Mouse (Mus musculus) kidney, adult 8-10 months (tissue): ENCODE measurements around the gene Chst15.
A peak's percentile ranks its signal among the peaks of the same experiment; 100 is the strongest.

ENCODE experiments used
- DNase-seq, 2 experiments: peaks; one replicate each; pipeline ENCODE4 v3.0.0; 2022

Gene Chst15

DNA sequence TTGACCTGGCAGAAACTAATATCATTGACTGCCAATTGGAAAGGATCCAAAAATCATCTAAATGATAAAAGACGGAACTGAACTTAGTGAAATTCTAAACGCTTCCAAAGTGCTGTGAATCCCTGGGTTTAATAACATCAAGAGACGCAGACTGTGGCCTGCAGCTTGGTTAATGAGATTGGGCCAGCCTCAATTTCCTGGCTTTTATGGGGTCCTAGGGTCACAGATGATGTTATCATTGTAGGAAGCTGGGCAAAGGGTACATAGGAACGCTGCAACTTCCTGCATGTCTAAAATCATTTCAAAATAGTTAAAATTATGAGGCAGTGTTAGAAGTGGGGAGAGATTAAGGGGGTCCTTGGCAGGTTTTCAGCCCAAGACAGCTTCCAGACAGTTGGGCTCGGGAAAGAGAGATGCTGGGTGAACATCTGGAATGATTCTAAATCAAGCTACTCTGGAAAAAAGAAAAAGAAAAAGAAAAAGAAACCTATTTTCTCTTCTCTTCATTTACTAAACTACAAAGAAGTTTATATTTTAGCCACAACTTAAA, 17.3 kb downstream of the Chst15 start:
- peak in 1 of 2 experiments; percentile 43 for DNase-seq

- DNase-seq = no peak
Measured at GRCm38 (mm10) chr7:132298412-132298990, 18.5 kb downstream of the Chst15 start.

DNA sequence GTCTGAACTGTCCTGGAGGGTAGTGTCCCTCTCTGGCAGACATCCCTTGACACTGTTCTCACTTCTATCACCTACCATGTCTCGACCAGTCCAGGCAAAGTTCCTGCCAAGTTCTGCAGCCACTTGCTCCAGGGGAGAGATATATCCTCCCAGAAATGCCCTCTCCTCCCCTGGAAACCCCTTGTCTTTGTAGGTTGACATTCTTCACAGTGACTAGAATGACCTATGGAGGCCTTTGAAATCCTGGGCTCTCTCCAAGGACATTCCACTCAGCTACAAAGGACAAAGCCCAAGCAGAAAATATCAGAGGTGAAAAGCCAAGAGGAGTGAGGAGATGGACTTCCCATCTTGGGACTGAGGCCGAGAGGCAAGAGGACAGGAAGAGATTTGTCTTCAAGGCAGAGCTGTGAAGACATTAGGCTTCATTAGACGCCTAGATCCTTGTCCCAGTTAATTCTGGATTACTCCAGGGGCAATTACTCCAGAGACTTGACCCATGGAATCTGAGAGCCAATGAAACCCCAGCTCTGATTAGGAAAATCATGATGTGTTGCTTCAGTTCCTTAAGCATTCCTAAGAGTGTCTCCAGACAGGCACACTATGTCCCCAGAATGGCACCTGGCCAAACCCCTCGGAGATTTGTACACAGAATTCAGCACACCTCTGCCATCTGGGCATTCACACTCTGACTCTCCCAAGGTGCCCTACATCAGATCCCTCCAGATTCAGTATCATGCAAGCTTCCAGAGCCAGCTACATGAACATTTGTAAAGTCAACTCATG, 20.2 kb downstream of the Chst15 start:
- DNase-seq = peak; percentile 33 to 54

DNA sequence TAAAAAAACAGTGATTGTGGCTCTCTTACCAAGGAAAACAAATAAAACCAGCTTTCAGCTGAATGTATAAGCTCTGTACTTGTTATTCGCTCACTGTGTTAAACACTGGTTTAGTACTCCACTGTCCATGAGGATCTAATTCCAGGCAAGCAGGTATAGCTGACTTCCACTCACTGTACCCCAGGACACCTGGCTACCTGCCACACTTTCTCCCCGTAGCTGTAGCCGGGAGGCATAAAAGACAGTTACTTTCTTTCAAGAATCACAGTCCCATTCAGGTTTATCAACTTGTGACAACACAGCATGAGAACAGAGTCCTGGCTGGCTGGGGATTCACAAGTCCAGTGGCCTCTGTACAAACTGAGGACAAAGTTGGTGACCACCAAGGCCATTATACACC, 20.9 kb downstream of the Chst15 start:
- no peak for DNase-seq

DNA sequence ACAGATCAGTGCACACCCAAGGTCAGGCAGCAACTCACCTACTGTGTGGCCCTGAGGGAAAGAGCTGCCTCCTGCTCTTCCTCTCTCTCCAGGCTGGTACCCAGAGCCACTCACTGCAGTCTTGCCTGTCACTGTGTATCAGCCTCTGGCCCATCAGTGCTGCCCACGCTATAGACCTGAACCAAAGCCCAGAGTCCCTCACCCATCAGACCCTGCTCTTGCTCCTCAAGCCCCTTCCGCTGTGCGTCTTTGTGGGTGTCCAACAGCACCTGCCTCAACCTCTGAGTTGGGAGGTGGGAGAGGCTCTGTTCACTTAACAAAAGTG, 29.7 kb downstream of the Chst15 start:
- DNase-seq = no peak

DNA sequence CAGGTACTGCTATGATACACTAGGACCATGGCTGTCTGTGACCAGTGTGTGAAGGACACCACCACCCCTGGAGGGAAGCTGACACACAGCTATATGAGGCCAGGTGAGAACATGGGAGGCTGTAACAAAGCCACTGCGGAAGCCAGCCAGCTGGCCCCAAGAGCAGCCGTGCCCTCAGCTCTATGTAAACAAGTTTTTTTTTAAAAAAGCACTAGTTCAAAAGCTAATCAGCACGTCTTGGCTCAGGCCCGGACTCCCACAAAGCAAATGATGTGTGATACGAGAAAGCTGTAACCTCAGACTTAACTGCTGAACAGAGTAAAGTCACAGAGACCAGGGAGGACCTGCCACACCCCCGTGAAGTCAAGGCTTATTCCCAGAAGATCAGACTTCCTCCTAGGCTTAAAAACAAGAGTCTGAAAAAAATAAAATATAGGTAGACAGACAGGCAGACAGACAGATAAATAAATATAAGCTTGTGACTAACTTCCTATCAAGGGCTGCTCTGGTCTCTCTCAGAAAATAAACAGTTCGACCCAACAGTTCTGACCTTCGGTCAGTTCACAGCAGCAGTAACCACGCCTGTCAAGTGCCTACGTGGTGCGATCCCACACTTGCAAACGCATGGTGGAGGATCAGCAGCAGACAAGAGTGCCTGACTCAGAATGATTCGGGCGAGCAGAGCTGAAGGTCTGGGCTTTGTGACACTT, 30.2 kb downstream of the Chst15 start:
- DNase-seq = no peak

DNA sequence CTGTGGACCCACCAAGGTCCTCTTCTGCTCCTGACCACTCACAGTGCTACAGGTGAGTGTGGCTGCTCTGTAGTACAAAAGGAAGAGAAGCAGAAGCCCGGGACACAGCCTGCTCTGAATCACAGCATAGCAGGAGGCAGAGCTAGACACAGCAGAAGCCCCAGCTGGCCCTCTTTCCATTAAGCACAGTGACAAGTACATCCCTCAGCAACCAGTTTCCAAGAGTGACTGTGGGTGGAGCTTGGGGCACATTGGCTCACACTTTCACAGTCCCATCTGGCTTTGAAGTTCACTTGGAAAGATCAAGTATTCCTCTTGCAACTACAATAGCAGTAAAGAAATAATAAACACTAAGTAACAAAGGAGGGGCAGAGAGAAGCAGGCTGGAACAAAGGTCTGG, 32.2 kb downstream of the Chst15 start:
- no peak for DNase-seq

GRCm38 (mm10) chr7:132284048-132284737, 32.8 kb downstream of the Chst15 start:
- DNase-seq = no peak

DNA sequence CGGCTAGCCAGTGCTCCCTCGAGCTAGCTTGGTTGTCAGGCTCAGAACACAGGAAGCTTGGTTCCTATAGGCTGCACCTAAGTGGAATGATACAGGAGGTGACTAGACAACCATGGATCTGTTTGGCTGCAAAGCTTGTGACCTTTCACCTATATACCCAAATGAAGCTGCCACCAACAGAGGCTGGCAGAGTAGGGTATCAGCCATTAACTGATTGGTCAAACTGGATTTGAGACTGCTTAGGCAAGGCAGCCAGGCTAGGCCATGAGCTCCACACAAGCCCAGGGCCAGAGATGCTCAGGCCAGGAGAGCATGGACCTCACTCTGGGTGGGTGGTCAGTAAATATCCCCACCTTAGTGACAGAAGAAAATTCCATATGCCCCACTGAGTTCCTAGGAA, 34.5 kb downstream of the Chst15 start:
- DNase-seq = no peak

GRCm38 (mm10) chr7:132282161-132282560, 34.9 kb downstream of the Chst15 start:
- DNase-seq = no peak

GRCm38 (mm10) chr7:132281753-132282152, 35.3 kb downstream of the Chst15 start:
- no peak for DNase-seq

DNA sequence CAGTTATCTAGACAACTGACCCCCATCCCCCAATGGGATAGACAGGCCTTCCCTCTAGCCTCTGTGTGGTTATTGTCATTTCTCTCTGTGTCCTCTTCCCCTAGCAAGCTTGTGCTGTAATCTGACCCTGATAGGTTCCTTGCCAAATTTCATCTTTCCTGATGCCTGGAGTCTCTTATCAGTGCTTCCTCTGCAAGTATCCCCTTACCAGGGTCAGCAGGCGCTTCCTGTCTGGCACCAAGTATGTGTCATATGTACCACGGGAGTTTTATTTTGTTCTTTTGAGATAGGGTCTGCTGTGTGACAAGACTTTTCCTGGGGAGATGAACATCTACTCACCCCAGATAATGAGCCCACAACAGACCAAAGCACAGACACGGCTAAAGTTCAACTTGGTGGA, 38.4 kb downstream of the Chst15 start:
- peak; percentile 33 to 45 for DNase-seq

GRCm38 (mm10) chr7:132276287-132276686, 40.7 kb downstream of the Chst15 start:
- no peak for DNase-seq

DNA sequence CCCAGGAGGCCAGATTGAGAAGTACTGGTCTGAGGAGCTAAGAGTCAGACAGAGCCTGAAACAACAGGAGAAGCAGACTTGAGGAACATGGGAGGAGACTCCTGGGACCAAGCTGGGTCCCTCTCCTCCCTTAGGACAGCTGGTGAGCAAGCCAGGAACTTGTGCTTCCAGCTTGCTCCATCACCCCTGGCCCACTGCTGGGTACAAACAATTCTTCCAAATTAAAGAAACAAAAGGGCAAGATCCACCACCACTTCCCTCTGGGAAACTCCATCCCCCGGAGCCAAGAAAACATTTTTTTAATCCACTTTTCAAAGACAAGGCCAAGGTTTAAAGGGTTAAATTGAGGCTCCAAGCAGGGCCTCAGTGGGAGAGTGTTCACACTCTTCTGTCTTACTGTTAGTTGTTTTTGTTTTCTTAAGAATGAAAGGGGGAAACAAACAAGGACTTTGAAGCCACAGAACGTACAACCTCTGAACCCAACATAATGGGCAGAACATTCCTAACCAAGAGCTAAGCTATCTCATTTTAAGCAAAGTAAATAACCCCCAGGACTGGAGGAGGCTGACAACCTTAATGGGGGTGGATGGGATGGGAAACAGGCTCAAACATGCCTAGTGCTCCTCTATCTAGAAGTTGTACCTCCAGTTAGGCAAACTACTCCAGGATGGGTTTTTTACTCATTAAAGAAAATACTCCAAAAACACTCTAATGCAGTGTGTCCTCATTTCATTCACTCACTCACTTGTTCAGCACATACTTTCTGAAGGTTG, 43.1 kb downstream of the Chst15 start:
- no peak for DNase-seq

DNA sequence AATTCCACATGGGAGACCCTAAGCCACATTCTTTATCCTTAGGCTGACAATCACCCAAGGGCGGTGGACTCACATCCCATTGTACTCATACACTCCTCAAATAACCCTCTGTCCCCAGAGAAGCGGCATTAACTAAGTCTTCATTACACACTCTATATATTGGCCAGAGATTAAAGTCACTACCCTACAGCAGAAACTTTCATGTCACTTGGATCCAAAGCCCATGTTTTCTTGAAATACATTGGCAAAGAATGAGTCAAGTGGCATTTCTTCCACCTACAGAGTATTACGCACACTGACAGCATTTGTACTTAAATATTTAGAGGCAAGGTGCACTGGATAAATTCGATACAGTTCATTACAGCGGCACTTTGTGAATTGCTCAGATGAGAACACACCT, 44.0 kb downstream of the Chst15 start:
- DNase-seq = no peak

DNA sequence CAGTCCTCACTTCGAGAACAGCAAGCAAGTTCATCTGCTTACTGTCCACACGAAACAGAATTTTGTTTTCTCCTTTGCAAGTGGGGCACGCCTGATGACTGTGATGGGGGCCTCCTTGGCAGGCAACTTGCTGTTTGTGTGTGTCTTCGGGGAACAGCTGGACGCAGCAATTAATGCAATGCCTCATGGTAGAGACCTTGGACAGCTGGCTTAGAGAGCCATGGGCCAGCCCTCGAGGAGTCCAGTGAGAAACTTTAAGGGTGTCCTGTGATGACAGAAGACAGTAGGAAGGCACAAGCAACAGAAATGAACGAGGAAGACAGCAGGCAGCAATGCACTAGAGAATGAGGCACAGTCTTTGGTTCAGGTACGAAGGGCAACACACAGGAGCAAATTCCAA, 46.7 kb downstream of the Chst15 start:
- DNase-seq = no peak

GRCm38 (mm10) chr7:132269661-132270060, 47.4 kb downstream of the Chst15 start:
- DNase-seq = no peak

DNA sequence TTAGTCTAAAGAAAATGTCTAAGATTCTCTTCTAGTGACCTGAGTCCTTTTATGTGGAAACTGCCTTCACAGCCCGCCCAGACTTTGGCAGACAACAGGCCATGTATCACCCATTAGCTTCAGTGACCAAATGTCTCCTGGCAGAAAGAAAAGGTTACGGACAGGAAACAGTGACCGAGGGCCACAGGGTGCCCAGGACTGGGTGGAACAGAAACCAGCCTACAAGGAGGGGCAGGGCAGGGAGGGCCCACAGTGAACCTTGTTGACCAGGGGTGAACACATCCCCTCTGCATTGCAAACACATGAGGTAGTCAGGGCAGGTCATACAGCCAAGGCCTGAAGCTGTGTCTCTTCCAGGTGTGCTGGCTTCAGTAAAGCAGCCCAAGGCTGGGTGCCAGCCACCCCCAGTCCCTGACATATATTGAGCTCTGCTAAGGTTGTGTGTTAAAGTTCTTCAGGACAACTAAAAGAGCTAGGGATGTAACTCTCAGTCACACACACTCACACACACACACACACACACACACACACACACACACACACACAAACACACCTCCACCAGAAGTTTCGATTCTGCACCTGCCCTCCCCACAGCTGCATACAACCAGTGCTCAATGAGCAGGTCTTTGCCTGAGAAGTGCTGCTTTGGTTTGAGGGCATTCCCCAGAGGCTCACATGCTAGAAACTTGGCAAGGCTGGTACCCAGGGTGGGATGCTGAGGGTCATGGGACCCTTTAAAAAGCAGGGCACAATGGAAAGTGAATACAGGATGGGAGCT, 49.1 kb downstream of the Chst15 start:
- no peak for DNase-seq

DNA sequence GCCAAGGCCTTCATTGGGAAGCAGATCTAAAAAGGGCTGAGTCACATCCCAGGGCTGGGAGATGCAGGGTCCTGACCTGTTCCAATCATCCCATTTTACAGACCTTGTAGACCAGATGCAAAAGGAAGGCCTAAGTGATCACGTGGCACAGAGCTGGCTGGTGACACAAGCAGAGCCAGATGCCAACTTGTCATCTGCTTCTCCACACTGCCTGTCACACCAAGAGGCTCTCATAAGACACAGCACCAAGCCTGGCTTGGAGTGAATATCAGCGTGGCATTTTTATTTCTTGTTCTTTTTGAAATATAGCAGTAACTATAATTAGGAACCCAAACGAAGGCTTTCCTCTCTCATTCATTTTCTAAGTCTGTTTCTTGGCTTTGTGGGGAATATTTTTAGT, 52.3 kb downstream of the Chst15 start:
- DNase-seq = no peak

GRCm38 (mm10) chr7:132263186-132263585, 53.8 kb downstream of the Chst15 start:
- no peak for DNase-seq

- DNase-seq = no peak
Measured at GRCm38 (mm10) chr7:132262696-132263095, 54.3 kb downstream of the Chst15 start.

DNA sequence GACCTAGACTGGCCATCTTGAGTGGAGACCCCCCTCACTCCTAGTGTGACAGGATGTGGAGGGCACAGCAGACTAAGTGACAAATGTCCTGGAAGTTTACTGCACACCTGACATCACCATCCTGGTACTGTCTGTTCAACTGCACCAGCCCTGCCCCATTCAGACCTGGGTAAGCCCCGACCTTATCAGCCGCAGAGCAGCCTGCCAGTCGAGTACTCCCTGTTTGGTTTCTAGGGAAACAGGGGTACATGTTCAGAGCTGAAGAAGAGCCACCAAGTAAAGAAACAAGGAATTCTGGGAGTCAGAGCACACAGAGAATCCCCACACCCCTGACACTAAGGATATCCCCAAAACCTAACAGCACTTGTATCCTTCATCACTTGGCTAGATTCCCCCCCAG, 55.1 kb downstream of the Chst15 start:
- DNase-seq = no peak
